Mouse (Mus musculus): Measurements from ENCODE around the gene Cyp2b10.
"Not testable (repeated sequence)": the region's sequence is repeated elsewhere in the genome, so short reads cannot be mapped to it uniquely, and the experiment has no call there.

Gene Cyp2b10

GRCm38 (mm10) chr7:25895162-25895561 lies 2.3 kb upstream of the Cyp2b10 start:
- Histone ChIP-seq H3K36me3 (ENCODE audit: control insufficient read depth, insufficient read depth, low read length, poor library complexity, severe bottlenecking) (no peaks in the 10 kb centered on the region), H3K27me3 (ENCODE audit: control insufficient read depth, insufficient read depth, low read length, poor library complexity, severe bottlenecking) (no peaks in the 10 kb centered on the region)
- no peak for DNase-seq (ENCODE audit: low read depth, low spot score)

- no peaks in the 10 kb centered on the region for H3K36me3 ChIP-seq (ENCODE audit: control insufficient read depth, insufficient read depth, low read length, poor library complexity, severe bottlenecking)
- H3K27me3 ChIP-seq (ENCODE audit: control insufficient read depth, insufficient read depth, low read length, poor library complexity, severe bottlenecking): no peaks in the 10 kb centered on the region
- no peak for DNase-seq (ENCODE audit: low read depth, low spot score)
Measured at GRCm38 (mm10) chr7:25898064-25898463, 644 bp downstream of the Cyp2b10 start.

DNA sequence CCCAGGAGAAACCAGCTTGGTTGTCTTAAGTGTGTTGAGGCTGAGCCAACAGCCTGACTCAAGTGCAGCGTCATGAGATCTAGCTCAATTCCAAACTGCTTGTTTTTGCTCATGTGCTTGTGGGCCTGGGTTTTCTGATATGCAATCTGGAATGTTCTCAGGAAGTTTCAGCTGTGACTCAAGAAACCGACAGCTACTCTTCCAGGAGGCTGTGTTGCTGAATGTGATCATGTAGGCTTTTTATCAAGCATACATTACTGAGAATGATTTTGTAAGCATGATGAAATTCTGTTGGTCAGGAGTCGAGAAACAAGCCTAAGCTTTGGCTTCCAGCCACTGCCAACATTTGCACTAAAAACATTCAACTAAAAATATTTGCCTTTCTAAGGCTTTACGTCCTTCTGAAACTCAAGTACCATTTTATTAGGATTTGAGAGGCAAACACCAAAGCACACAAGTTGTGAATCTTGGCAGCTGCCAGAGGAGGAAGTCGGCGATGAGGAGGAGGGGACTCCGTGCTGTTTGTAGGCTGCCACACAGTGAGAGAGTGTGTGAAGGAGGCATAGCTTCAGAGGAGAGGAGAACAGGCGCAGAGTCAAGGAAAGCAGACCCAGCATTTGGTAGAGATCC lies 4.8 kb downstream of the Cyp2b10 start:
- no peak for DNase-seq (ENCODE audit: low read depth, low spot score)
- no peaks in the 10 kb centered on the region for H3K36me3 ChIP-seq (ENCODE audit: control insufficient read depth, insufficient read depth, low read length, poor library complexity, severe bottlenecking)

DNA sequence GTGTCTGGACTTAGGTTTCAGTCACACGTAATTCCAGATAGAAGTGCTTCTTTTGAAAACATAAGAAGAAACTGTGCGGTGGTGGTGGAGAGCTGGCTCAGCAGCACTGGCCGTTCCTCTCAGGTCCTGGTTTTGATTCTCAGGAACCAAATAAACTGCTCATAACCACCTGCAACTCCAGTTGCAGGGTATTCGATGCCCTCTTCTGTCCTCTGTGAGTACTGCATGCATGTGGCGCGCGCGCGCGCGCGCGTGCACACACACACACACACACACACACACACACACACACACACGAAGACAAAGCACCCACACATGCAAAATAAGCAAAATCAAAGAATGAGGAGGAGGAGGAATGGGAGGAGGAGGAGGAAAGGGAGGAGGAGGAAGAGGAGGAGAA lies 5.7 kb downstream of the Cyp2b10 start:
- Histone ChIP-seq H3K27me3 (ENCODE audit: control insufficient read depth, insufficient read depth, low read length, poor library complexity, severe bottlenecking) (no peaks in the 10 kb centered on the region), H3K36me3 (ENCODE audit: control insufficient read depth, insufficient read depth, low read length, poor library complexity, severe bottlenecking) (no peaks in the 10 kb centered on the region)
- no peak for DNase-seq (ENCODE audit: low read depth, low spot score)

More for the DNA sequence above, 4.8 kb downstream of the Cyp2b10 start:
- H3K27me3 ChIP-seq (ENCODE audit: control insufficient read depth, insufficient read depth, low read length, poor library complexity, severe bottlenecking): no peaks in the 10 kb centered on the region

GRCm38 (mm10) chr7:25904066-25904465 lies 6.6 kb downstream of the Cyp2b10 start:
- peak; percentile 16 for DNase-seq (ENCODE audit: low read depth, low spot score)
- Histone ChIP-seq H3K27me3 (ENCODE audit: control insufficient read depth, insufficient read depth, low read length, poor library complexity, severe bottlenecking) (no peaks in the 10 kb centered on the region), H3K36me3 (ENCODE audit: control insufficient read depth, insufficient read depth, low read length, poor library complexity, severe bottlenecking) (no peaks in the 10 kb centered on the region)

- Histone ChIP-seq H3K27me3 (ENCODE audit: control insufficient read depth, insufficient read depth, low read length, poor library complexity, severe bottlenecking) (no peaks in the 10 kb centered on the region), H3K36me3 (ENCODE audit: control insufficient read depth, insufficient read depth, low read length, poor library complexity, severe bottlenecking) (no peaks in the 10 kb centered on the region)
- no peak for DNase-seq (ENCODE audit: low read depth, low spot score)
Measured at GRCm38 (mm10) chr7:25904489-25904888, 7.1 kb downstream of the Cyp2b10 start.

DNA sequence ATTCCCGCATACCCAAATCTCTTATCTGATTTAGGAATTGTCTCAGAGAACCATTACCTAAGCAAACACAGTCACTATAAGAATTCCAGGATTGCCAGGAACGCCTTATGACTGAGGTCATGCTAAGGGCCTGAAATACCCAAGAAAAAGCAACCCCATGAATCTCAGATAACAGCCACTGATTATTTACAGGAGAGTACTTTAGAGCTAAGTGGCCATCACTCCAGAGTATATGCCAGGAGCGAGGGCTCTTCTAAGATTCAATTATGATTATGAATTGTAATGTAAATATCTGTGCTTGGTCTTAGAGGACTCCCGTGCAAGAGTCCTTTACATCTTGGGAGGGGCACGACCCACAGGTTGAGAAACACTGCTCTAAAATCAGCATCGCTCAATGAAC lies 10.0 kb downstream of the Cyp2b10 start:
- no peaks in the 10 kb centered on the region for H3K27me3 ChIP-seq (ENCODE audit: control insufficient read depth, insufficient read depth, low read length, poor library complexity, severe bottlenecking)
- H3K36me3 ChIP-seq (ENCODE audit: control insufficient read depth, insufficient read depth, low read length, poor library complexity, severe bottlenecking): no peaks in the 10 kb centered on the region
- DNase-seq (ENCODE audit: low read depth, low spot score): no peak

DNA sequence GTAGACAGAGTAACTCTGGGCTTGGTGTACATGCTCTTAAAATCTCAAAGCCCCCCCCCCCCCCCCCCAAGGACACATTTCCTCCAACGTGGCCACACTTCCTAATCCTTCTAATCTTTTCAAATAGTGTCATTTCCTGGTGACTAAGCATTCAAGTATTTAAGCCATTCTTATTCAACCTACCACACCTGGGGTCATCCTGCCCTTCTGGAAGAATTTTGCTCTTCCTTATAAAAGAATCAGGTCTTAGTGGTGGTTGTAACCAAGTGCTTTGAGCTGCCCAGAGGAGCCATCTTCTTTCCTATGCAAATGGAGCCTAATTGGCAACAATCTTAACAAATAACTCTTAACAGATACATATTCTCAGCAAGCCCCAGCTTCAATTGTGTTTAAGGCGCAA lies 12.6 kb downstream of the Cyp2b10 start:
- H3K27me3 ChIP-seq (ENCODE audit: control insufficient read depth, insufficient read depth, low read length, poor library complexity, severe bottlenecking): no peaks in the 10 kb centered on the region
- H3K36me3 ChIP-seq (ENCODE audit: control insufficient read depth, insufficient read depth, low read length, poor library complexity, severe bottlenecking): no peaks in the 10 kb centered on the region
- DNase-seq (ENCODE audit: low read depth, low spot score): no peak

DNA sequence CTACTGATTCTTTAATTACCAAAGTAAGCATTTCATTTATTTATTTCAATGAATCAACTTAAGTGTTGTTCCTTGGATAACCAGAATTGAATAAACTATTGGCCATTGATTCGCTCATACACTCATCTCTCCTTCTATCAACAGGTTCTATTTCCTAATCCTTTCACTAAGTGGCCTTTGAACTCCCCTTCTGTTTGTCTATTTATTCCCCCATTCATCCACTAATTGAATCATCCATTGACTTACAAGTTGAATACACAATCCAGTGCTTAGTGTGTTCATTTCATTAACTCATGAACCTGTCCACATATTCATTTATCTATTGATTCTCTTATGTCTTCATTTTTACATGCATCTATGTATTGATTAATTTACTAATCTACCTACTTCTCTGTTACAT lies 18.7 kb downstream of the Cyp2b10 start:
- Histone ChIP-seq H3K36me3 (ENCODE audit: control insufficient read depth, insufficient read depth, low read length, poor library complexity, severe bottlenecking) (no peaks in the 10 kb centered on the region), H3K27me3 (ENCODE audit: control insufficient read depth, insufficient read depth, low read length, poor library complexity, severe bottlenecking) (no peaks in the 10 kb centered on the region)
- DNase-seq (ENCODE audit: low read depth, low spot score): no peak

- DNase-seq (ENCODE audit: low read depth, low spot score); H3K27me3 ChIP-seq (ENCODE audit: control insufficient read depth, insufficient read depth, low read length, poor library complexity, severe bottlenecking); H3K36me3 ChIP-seq (ENCODE audit: control insufficient read depth, insufficient read depth, low read length, poor library complexity, severe bottlenecking): not testable (repeated sequence)
Measured at GRCm38 (mm10) chr7:25917271-25917670, 19.9 kb downstream of the Cyp2b10 start.

DNA sequence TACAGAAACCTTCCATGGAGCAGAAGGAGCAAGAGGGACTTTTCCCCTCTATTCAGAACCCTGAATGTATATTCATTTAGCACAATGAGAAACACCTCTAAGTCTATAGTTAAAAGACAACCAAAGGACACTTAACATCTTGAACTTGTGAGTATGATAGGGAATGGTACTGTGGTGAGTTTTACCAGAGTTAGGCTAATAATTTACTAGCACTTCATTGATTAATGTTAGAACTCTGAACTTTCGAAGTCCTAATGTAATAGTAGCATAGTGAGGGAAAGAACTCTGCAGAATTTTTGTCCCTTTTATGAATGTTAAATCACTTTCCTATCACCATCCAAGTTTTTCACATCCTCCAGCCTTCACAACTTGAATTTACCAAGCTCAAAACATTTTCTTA lies 22.0 kb downstream of the Cyp2b10 start:
- H3K36me3 ChIP-seq (ENCODE audit: control insufficient read depth, insufficient read depth, low read length, poor library complexity, severe bottlenecking): no peaks in the 10 kb centered on the region
- H3K27me3 ChIP-seq (ENCODE audit: control insufficient read depth, insufficient read depth, low read length, poor library complexity, severe bottlenecking): no peaks in the 10 kb centered on the region
- DNase-seq (ENCODE audit: low read depth, low spot score): no peak

GRCm38 (mm10) chr7:25945274-25945673 lies 47.9 kb downstream of the Cyp2b10 start:
- no peaks in the 10 kb centered on the region; the same call in 1 of the 2 replicates for H3K27me3 ChIP-seq (ENCODE audit: control insufficient read depth, insufficient read depth, low read length, poor library complexity, severe bottlenecking)
- no peaks in the 10 kb centered on the region for H3K36me3 ChIP-seq (ENCODE audit: control insufficient read depth, insufficient read depth, low read length, poor library complexity, severe bottlenecking)

More at GRCm38 (mm10) chr7:25945274-25945673, 47.9 kb downstream of the Cyp2b10 start:
- DNase-seq (ENCODE audit: low read depth, low spot score): no peak

Measured in splenic B cell, adult 2 months (primary cell).